Mouse (Mus musculus): ENCODE data around the gene Atp6v1e2. TPM values are rescaled to one million over a fixed set of nuclear protein-coding genes. Genes with fewer than 3 reads are reported as not detected.

Atp6v1e2 gene
- total RNA-seq, 2 experiments from 2014 or later: not detected

DNA sequence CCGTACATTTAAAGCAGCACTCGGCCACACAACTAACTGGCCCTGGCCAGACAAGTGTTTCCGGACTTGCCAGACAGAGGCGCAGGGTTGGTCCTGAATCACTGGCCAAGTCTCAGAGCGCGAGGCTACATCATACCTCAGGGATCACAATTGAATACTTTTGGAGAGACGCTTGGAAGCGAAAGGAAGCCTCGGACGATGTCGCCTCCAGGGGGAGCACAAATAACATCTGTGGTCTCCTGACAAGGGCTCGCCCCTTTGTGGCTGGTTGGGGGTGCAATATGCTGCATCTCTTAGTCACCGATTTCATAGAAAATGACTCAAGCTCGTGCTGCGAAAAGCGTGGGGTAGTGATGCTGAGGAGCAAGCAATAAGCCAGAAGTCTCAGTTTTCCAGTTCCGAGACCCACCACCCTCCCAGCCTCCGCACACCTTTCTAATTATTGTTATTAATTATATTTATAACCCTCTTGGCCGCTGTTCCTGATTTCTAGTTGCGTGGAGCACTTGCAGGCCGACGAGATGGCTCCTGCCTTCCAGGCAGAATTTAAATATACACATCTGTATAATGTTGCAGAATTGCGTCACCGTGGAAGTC lies 14.7 kb upstream of the Atp6v1e2 start:
- Histone ChIP-seq H3K4me3 (peak overlapping the region; percentile 88), H3K27ac (peak overlapping the region; percentile 99)
- peak; percentile 82 for TF ChIP-seq CTCF (conservative IDR thresholded peaks at IDR 0.05)
- DNase-seq (ENCODE audit: low spot score in 2 of 2): peak; percentile 81 to 86

DNA sequence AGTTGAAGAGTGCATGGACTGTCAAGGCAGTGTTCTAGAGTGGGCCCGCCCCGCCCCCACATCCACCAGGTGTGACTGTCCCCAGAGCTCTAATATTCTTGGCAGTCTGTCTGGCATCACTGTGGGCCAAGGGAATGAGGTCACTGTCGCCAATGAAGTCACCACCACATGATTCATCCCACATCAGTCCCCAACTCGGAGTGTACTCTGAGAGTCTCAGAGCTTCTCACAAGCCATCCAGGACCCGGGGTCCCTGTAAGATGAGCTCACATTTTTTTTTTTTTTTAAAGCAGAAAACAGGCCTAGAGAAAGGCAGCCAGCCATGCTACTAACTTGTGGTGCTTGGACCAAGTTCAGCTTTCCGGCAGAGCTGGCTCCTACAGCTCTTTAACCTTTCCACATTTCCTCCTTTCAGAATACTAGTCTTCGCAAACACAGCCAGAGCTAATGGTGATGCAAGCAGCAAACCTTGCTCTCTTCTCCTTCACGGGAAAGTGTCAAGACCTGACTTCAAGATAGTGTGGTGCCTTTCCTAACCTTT lies 13.7 kb upstream of the Atp6v1e2 start:
- no peak for DNase-seq (ENCODE audit: low spot score in 2 of 2)

DNA sequence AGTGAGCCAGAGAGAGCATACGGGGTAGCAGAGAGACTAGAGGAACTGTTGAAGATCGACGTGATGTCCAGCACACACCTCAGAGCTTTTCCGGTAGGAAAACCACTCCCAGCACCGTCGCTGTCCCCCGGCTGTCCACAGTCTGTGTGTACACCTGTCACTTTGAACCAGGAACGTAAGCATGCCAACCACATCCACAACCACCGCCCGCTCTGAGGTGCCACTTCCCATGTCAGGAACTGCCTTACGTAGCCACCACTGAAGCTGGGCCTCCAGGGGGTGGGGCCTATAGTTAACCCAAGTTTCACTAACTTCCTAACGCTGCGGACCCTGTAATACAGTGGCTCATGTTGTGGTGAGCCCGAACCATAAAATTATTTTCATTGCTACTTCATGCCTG lies 10.3 kb upstream of the Atp6v1e2 start:
- TF ChIP-seq CTCF (conservative IDR thresholded peaks at IDR 0.05): no peak
- H3K27ac ChIP-seq: no peak overlapping the region
- DNase-seq (ENCODE audit: low spot score in 2 of 2): no peak
- H3K4me3 ChIP-seq: no peak overlapping the region

More for the DNA sequence above, 13.7 kb upstream of the Atp6v1e2 start:
- TF ChIP-seq CTCF (conservative IDR thresholded peaks at IDR 0.05): no peak
- peak overlapping the region; percentile 99 for H3K27ac ChIP-seq
- H3K4me3 ChIP-seq: peak overlapping the region; percentile 88; the same call in 1 of the 2 replicates

DNA sequence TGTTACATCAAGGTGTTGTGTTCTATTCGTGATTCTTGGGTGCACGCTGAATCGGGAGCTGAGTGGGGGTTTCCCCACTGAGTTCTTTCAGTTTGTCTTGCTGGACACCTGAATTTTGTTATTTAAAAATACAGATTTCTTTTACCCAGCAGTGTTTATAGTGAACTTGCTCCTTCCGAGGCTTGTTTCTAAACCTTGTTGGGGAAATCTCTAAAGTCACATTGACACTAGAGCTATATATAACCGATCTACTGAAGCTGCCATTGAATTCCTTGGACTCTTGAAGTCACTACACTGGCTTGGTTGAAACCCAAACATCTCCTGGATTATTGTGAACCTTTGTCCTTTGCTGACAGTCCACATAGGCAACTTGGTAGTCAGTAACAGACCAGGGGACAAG lies 9.5 kb upstream of the Atp6v1e2 start:
- Histone ChIP-seq H3K27ac (no peak overlapping the region), H3K4me3 (no peak overlapping the region)
- TF ChIP-seq CTCF (conservative IDR thresholded peaks at IDR 0.05): no peak
- no peak for DNase-seq (ENCODE audit: low spot score in 2 of 2)

DNA sequence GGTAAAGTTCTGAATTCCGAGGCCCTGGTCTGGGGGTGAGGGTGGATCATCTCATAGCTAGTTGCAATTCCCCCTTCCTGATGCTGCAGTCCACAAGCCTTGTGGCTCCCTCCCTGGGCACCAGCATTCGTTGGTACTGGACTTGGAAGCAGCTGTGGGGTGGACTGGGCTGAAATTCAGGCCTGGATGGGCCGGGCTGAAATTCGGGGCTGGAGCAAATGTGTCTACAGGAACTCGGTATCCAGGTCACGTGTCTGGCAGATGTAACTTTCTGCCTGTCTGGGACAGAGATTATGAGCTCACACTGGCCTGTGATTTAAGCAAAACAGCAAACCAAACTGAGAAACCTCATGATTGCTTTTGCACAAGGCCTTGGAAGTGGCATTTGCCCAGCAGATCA lies 1.1 kb upstream of the Atp6v1e2 start:
- DNase-seq (ENCODE audit: low spot score in 2 of 2): no peak
- Histone ChIP-seq H3K27ac (peak overlapping the region; percentile 49; the same call in 1 of the 2 replicates), H3K4me3 (no peak overlapping the region)
- no peak for TF ChIP-seq CTCF (conservative IDR thresholded peaks at IDR 0.05)

DNA sequence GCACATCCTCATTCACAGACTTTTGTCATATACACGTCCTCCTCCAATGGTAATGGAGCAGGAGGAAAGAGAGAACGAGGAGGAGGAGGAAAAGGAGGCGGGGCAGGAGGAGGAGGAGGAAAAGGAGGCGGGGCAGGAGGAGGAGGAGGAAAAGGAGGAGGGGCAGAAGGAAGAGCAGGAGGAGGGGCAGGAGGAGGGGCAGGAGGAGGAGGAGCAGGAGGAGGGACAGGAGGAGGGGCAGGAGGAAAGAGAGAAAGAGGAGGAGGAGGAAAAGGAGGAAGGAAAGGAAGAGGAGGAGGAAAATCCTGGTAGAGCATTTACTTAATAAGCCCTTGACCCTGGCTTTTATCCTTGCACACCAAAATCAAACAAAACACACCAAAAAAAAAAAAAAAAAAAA lies 1.6 kb downstream of the Atp6v1e2 start:
- DNase-seq (ENCODE audit: low spot score in 2 of 2): no peak
- H3K4me3 ChIP-seq: no peak overlapping the region
- no peak for TF ChIP-seq CTCF (conservative IDR thresholded peaks at IDR 0.05)
- H3K27ac ChIP-seq: no peak overlapping the region

DNA sequence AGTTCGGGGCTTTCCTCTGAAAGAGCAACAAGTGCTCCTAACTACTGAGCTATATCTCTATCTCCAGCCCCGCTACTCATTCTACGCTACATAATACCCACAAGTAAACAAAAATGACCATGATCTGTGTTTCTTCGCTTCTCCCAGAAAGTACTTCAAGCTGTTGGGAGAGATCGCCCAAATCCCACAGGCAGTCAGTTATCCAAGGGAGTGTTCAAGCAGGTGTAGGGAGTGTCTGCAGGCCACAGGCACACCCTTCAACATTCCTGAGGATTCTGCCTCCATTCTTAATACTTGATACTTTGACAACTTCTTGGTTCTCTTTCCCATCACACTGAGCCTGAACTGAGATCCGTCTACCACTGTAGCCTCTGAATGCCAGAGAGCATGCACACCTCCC lies 4.5 kb downstream of the Atp6v1e2 start:
- no peak overlapping the region for H3K4me3 ChIP-seq
- H3K27ac ChIP-seq: no peak overlapping the region
- no peak for TF ChIP-seq CTCF (conservative IDR thresholded peaks at IDR 0.05)
- DNase-seq (ENCODE audit: low spot score in 2 of 2): no peak

DNA sequence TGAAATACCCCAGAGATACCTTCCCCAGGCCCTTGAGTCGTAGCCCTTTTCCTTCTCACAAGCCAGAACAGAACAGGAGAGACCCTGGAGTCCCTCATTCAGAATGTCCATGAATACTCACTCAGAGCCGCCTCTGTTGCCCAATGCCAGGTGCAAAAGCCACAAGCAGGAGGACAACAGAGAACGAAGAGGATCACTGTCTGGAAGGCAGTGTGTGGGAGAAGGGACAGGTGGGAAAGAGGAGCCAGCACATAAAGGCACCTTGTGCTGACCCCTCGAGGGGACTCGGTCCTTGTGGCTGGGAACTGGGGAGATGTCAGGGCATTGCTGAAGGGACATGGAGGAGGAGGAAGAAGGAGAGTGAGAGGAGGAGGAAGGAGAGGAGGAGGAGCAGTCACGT lies 5.6 kb downstream of the Atp6v1e2 start:
- no peak for TF ChIP-seq CTCF (conservative IDR thresholded peaks at IDR 0.05)
- no peak for DNase-seq (ENCODE audit: low spot score in 2 of 2)

DNA sequence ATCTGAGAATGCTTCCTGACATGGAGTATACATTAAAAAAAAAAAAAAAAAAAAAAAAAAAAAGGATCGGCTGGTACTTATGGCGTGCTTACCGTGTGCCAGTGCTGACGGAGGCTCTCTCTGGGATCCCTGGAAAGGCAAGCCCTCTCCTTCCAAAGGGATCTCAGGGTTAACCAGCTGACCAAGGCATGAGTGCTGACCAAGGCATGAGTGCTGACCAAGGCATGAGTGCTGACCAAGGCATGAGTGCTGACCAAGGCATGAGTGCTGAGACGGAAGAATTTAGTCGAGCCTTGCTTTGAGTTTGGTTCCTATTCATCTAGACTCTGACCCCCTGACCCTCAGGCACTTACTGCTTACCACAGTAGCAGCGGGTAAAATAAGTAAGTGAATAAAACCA lies 9.0 kb downstream of the Atp6v1e2 start:
- no peak for DNase-seq (ENCODE audit: low spot score in 2 of 2)
- no peak for TF ChIP-seq CTCF (conservative IDR thresholded peaks at IDR 0.05)
- H3K27ac ChIP-seq: no peak overlapping the region
- no peak overlapping the region for H3K4me3 ChIP-seq

More for the DNA sequence above, 5.6 kb downstream of the Atp6v1e2 start:
- no peak overlapping the region for H3K4me3 ChIP-seq
- no peak overlapping the region for H3K27ac ChIP-seq

DNA sequence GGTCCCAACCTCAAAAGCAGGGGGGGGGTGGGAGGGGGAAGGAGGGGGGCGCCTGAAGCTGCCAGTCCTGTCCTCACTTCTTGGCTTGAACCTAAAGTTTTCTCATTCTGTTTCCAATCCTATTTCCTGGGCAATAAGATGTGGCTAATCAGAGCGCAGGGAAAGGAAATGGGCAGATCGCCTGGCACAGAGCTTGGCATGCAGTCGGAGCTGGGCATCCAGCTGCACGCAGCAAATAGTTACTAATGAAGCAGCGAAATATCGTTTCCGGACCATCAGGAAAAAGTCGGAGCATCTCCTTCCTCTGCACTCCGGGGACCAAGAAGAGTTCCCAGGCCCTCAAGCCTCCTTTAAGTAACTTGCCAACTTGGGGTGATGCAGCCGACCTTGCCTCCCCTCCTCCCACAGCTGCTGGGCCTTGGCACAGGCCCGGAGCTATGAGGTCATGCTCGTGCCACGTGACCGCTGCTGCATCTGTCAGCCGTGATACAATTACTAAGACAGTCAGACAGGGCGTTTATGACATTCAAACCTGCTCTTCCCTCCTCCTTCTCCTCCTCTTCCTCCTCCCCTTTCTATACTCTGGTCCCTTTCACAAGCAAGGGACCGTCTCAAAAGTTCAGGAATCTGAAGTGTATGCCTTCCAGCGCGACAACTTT lies 10.1 kb downstream of the Atp6v1e2 start:
- TF ChIP-seq CTCF (conservative IDR thresholded peaks at IDR 0.05): no peak
- peak; percentile 63 to 70 for DNase-seq (ENCODE audit: low spot score in 2 of 2)
- Histone ChIP-seq H3K4me3 (peak overlapping the region; percentile 54), H3K27ac (peak overlapping the region; percentile 83)

DNA sequence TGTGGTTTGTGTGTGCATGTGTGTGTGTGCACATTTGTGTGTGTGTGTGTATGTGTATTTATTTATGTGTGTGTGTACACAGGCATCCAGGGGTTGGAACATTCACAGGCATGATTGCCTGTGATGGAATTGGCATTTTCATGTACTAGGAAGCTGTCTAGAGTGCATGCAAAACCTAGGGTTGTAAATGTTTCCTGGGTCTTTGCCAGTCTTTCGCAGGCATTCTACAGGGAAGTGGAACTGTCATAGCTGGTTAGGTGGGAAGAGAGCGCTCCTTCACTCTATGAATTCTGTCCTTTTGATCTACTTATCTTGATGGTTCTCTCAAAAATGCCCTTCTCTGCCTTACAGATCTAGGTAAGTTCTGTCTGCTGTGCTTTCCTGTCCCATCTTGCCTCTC lies 10.6 kb downstream of the Atp6v1e2 start:
- H3K27ac ChIP-seq: peak overlapping the region; percentile 83; the same call in 1 of the 2 replicates
- TF ChIP-seq CTCF (conservative IDR thresholded peaks at IDR 0.05): no peak

DNA sequence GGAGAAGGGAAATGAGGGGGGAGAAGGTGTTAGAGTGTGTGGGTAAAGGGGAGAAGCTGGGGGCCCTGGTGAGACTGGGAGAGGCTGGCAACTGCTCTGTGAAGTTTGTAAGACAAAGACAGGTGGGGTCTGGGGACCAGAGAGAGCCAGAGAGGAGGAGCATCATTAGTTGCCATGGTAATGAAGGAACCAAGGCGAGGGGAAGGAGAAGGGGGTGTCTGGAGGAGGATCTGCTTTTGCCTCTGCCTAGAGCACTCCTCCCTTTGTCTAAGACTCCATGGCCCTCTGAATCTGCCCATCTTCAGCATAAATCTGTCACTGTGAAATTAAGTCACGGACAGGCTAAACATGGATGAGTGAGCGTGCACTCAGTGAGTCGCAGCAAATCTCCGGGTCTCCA lies 14.8 kb downstream of the Atp6v1e2 start:
- Histone ChIP-seq H3K27ac (no peak overlapping the region), H3K4me3 (no peak overlapping the region)
- TF ChIP-seq CTCF (conservative IDR thresholded peaks at IDR 0.05): no peak
- DNase-seq (ENCODE audit: low spot score in 2 of 2): no peak

More for the DNA sequence above, 10.6 kb downstream of the Atp6v1e2 start:
- DNase-seq (ENCODE audit: low spot score in 2 of 2): no peak
- H3K4me3 ChIP-seq: no peak overlapping the region; the same call in 1 of the 2 replicates

DNA sequence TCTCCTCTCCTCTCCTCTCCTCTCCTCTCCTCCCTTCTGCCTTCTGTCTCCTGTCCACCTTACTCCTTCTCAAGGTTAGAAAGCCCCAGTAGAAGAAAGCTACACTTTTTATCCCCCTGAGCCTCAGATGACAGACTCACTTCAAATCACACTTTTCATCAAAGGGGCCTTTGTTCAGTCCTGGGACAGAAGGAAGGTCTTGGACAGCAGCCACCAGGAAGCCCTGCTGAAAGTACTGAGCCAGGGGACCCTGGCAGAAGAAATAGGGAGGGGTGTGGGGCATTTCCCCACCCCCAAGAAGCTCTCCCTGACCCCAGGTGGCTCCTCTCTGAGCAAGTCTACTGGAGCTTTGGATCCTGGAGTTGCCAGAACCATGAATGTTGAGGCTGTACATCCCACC lies 17.7 kb downstream of the Atp6v1e2 start:
- no peak for DNase-seq (ENCODE audit: low spot score in 2 of 2)
- TF ChIP-seq CTCF (conservative IDR thresholded peaks at IDR 0.05): no peak
- Histone ChIP-seq H3K4me3 (no peak overlapping the region), H3K27ac (no peak overlapping the region)

DNA sequence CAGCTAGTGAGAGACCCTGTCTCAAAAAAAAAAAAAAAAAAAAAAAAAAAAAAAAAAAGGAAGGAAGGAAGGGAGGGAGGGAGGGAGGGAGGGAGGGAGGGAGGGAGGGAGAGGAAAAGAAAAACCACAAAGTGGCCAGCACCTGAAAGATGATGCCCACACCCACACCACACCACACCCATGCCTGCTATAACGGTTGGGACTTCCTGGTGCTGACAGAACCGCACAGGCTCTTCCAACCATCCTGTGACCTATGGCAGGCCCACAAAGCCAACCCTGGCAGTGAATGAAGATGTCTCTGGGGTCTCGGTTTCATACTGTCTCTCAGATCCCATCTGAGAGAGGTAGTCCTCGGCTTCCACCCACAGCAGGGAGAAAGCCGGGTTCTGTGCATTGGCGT lies 18.3 kb downstream of the Atp6v1e2 start:
- DNase-seq (ENCODE audit: low spot score in 2 of 2): no peak
- TF ChIP-seq CTCF (conservative IDR thresholded peaks at IDR 0.05): no peak
- no peak overlapping the region for H3K4me3 ChIP-seq
- no peak overlapping the region for H3K27ac ChIP-seq
